Mouse (Mus musculus) heart, embryonic 14.5 days (tissue): Measurements from ENCODE around the gene Dapk1. TPM values are rescaled to one million over a fixed set of nuclear protein-coding genes. Genes with fewer than 3 reads are reported as not detected.

Source experiments
- ATAC-seq: fragments of 200-750 bp; cut with Nextera tagmentation; 2 replicates; pipeline ENCODE4 v1.8.0; 2017; ENCODE audit warnings: low read depth, moderate TSS enrichment; ENCODE audit not compliant: insufficient number of reproducible peaks, insufficient read depth, low FRiP score
- H3K27ac ChIP-seq, 2 experiments: fragments of 200-500 bp in 1 of 2; fragments of 300-500 bp in 1 of 2; sonication (generic) in 1 of 2; replicated peaks in 1 of 2; 2 replicates each; pipeline ENCODE4 v1.5.1; 2012 to 2014; ENCODE audit warnings: low read depth in 2 of 2, low read length in 2 of 2, control low read depth in 1 of 2, mild to moderate bottlenecking in 1 of 2, mixed read lengths in 1 of 2; ENCODE audit not compliant: control insufficient read depth in 1 of 2, insufficient read depth in 1 of 2
- H3K27me3 ChIP-seq: fragments of 300-500 bp; sonication (generic); 2 replicates; pipeline ENCODE4 v1.6.1; 2014; ENCODE audit warnings: mild to moderate bottlenecking, low read length, control low read depth; ENCODE audit not compliant: control insufficient read depth, insufficient read depth
- H3K36me3 ChIP-seq: fragments of 300-500 bp; sonication (generic); 2 replicates; pipeline ENCODE4 v1.6.1; 2014; ENCODE audit warnings: mild to moderate bottlenecking, control low read depth, low read length, mixed read lengths; ENCODE audit not compliant: control insufficient read depth, insufficient read depth
- H3K4me1 ChIP-seq, 2 experiments: fragments of 200-500 bp in 1 of 2; fragments of 300-500 bp in 1 of 2; sonication (generic) in 1 of 2; 2 replicates each; pipeline ENCODE4 v1.6.1; 2012 to 2014; ENCODE audit warnings: low read length in 2 of 2, control low read depth in 1 of 2, mixed read lengths in 1 of 2; ENCODE audit not compliant: control insufficient read depth in 2 of 2, insufficient read depth in 2 of 2
- H3K4me2 ChIP-seq: fragments of 300-500 bp; sonication (generic); 2 replicates; pipeline ENCODE4 v1.6.1; 2014; ENCODE audit warnings: mild to moderate bottlenecking, low read length
- H3K4me3 ChIP-seq, 2 experiments: fragments of 200-500 bp in 1 of 2; fragments of 300-500 bp in 1 of 2; sonication (generic) in 1 of 2; 2 replicates each; pipeline ENCODE4 v1.5.1; 2012 to 2014; ENCODE audit warnings: low read length in 2 of 2, mild to moderate bottlenecking in 2 of 2, control low read depth in 1 of 2, low read depth in 1 of 2, moderate library complexity in 1 of 2; ENCODE audit not compliant: control insufficient read depth in 1 of 2, insufficient read depth in 1 of 2
- H3K9ac ChIP-seq: fragments of 300-500 bp; sonication (generic); 2 replicates; pipeline ENCODE4 v1.6.1; 2014; ENCODE audit warnings: mild to moderate bottlenecking, low read length
- H3K9me3 ChIP-seq: fragments of 300-500 bp; sonication (generic); 2 replicates; pipeline ENCODE4 v1.6.1; 2016; ENCODE audit warnings: low read length, control low read depth; ENCODE audit not compliant: control insufficient read depth
- WGBS: fragments of 180-500 bp; shearing (Covaris S2); extraction: QIAGEN DNeasy Blood & Tissue Kit; methylation state at CpG from one replicate; pipeline ENCODE4 v1.1.7; 2014; 5-methylcytosine and 5-hydroxymethylcytosine counted together
- polyA plus RNA-seq: library from polyadenylated mRNA; unstranded; fragments of >200 nt; fragmentation: Nextera tagmentation; extraction: Ambion mirVana; gene quantifications from 2 replicates; pipeline ENCODE4 v1.2.1, GENCODE M21; 2014

Gene Dapk1
- polyA plus RNA-seq, 1 experiment from 2014 or later = 8.2 TPM

DNA sequence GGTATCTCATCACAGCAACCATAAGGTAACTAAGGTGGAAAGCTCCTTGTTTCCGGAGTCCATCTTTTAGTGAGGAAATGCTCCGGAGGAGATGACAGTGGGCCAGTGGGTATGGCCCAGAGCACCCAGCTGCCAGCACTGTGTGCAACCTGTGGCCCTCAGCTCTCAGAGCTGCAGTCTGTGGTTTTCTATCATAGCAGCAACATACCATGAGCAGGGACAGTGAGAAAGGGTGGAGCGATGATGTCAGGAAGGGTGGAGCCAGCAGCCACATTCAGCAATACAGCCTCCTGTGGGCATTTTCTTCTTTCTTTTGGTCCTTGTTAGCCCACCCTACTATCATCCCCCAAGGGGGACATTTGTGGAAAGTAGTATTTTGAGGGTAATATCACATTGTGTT, 90.2 kb downstream of the Dapk1 start:
- 90% methylated on average over 3 of the region's 3 CpGs for WGBS
- Histone ChIP-seq H3K27ac (no peak overlapping the region), H3K27me3 (no peaks in the 10 kb centered on the region), H3K4me3 (no peak overlapping the region), H3K4me2 (no peak overlapping the region), H3K9me3 (no peaks in the 10 kb centered on the region), H3K9ac (no peak overlapping the region), H3K36me3 (no peaks in the 10 kb centered on the region), H3K4me1 (peaks cover 11 to 14% of the 10 kb centered on the region in 2 experiments)
- no peak for ATAC-seq

GRCm38 (mm10) chr13:60695186-60695980, 93.6 kb downstream of the Dapk1 start:
- WGBS = 64% methylated on average over 10 of the region's 10 CpGs
- ATAC-seq = no peak
- H3K27ac ChIP-seq = 0 out of 4 replicates have a peak overlapping the region, but pooled peaks of 1 of the 2 experiments have one; percentile 4

GRCm38 (mm10) chr13:60696323-60696722, 94.6 kb downstream of the Dapk1 start:
- no peak for ATAC-seq
- Histone ChIP-seq H3K9me3 (no peaks in the 10 kb centered on the region), H3K9ac (no peak overlapping the region), H3K27ac (no peak overlapping the region), H3K4me3 (no peak overlapping the region), H3K27me3 (no peaks in the 10 kb centered on the region), H3K4me2 (no peak overlapping the region), H3K4me1 (peaks cover 0 to 4% of the 10 kb centered on the region in 2 experiments; a peak in 2 of 4 replicates), H3K36me3 (no peaks in the 10 kb centered on the region)
- 71% methylated on average over 14 of the region's 14 CpGs for WGBS

More at GRCm38 (mm10) chr13:60695186-60695980, 93.6 kb downstream of the Dapk1 start:
- H3K36me3 ChIP-seq = no peaks in the 10 kb centered on the region
- H3K9ac ChIP-seq = no peak overlapping the region
- no peak overlapping the region for H3K4me2 ChIP-seq
- H3K4me3 ChIP-seq = no peak overlapping the region
- no peaks in the 10 kb centered on the region for H3K9me3 ChIP-seq
- peaks cover 0 to 4% of the 10 kb centered on the region in 2 experiments; a peak in 2 of 4 replicates for H3K4me1 ChIP-seq
- no peaks in the 10 kb centered on the region for H3K27me3 ChIP-seq

DNA sequence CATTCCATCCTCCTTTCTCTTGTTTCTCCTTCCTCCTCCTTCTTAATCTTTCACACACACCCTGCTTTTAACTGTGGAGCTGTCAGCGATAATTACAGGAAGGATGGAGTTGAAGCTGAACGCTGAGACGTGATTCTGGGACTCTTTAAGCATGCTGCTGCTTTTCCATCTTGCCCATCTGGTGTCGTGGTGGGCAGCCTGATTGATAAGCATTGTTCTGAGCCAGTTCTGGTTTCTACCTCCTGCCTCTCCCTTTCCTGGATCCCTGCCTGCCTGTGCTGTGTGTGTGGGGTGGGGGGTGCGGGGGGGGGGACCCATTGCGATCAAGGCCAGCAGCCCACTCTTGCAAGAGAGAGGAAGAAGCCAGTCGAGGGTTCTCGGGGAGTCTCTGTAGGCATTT, 95.0 kb downstream of the Dapk1 start:
- no peaks in the 10 kb centered on the region for H3K9me3 ChIP-seq
- H3K4me1 ChIP-seq = peaks cover 0 to 4% of the 10 kb centered on the region in 2 experiments; a peak in 2 of 4 replicates
- no peak overlapping the region for H3K4me3 ChIP-seq
- no peak for ATAC-seq
- no peaks in the 10 kb centered on the region for H3K27me3 ChIP-seq
- H3K36me3 ChIP-seq = no peaks in the 10 kb centered on the region
- no peak overlapping the region for H3K27ac ChIP-seq
- H3K4me2 ChIP-seq = no peak overlapping the region
- WGBS = 56% methylated on average over 8 of the region's 8 CpGs
- H3K9ac ChIP-seq = no peak overlapping the region

DNA sequence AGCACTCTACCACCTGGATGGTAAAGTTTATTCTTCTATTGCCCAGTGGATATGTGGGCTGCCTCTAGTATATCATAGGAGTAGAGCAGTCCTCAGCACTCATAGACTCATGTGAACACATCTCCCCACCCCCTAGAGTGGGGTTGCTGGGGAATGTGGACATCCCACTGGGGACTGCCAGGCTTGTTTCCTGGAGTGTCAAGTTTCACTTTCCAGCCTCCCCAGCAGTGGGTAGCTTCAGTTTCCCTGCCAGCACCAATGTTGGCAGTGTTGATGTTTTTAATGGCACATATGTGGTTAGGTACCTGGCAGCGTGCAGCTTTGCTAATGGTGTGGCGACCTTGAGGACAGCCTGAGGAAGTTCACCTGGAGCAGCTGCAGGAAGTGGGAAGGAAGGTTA, 96.3 kb downstream of the Dapk1 start:
- Histone ChIP-seq H3K9ac (no peak overlapping the region), H3K4me1 (peaks cover 0 to 4% of the 10 kb centered on the region in 2 experiments; a peak in 2 of 4 replicates), H3K9me3 (no peaks in the 10 kb centered on the region), H3K36me3 (no peaks in the 10 kb centered on the region), H3K4me2 (no peak overlapping the region), H3K27me3 (no peaks in the 10 kb centered on the region), H3K4me3 (no peak overlapping the region), H3K27ac (no peak overlapping the region)
- 83% methylated on average over 2 of the region's 2 CpGs for WGBS
- no peak for ATAC-seq

DNA sequence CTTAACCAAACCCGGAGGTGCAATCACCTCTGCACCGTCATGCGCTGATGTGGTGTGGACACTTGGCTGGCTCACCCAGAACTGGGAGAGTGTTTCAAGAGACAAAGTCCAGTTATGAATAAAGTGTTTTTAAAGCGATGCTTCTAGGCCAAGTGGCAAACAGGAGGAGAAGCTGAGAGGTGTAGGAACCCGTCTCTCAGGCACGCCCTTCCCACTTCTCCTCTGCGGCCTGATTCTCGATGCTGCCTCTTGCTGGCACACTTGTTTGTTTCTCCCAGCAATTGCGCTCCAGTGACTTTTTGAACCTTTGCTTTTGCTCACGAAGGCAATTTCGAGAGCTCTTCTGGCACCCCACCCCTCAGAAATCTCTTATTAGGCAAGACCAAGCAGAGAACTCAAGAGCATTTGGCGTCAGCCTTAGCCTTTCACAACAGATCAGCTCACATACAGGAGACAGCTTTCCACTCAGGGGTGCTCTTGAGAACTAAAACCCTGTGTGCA, 100.0 kb downstream of the Dapk1 start:
- Histone ChIP-seq H3K4me1 (peaks cover 0 to under 1% of the 10 kb centered on the region in 2 experiments; a peak in 1 of 4 replicates), H3K4me2 (no peak overlapping the region), H3K9ac (no peak overlapping the region), H3K4me3 (no peak overlapping the region), H3K27me3 (no peaks in the 10 kb centered on the region), H3K36me3 (no peaks in the 10 kb centered on the region), H3K9me3 (no peaks in the 10 kb centered on the region), H3K27ac (no peak overlapping the region)
- 81% methylated on average over 12 of the region's 12 CpGs for WGBS
- ATAC-seq = no peak

DNA sequence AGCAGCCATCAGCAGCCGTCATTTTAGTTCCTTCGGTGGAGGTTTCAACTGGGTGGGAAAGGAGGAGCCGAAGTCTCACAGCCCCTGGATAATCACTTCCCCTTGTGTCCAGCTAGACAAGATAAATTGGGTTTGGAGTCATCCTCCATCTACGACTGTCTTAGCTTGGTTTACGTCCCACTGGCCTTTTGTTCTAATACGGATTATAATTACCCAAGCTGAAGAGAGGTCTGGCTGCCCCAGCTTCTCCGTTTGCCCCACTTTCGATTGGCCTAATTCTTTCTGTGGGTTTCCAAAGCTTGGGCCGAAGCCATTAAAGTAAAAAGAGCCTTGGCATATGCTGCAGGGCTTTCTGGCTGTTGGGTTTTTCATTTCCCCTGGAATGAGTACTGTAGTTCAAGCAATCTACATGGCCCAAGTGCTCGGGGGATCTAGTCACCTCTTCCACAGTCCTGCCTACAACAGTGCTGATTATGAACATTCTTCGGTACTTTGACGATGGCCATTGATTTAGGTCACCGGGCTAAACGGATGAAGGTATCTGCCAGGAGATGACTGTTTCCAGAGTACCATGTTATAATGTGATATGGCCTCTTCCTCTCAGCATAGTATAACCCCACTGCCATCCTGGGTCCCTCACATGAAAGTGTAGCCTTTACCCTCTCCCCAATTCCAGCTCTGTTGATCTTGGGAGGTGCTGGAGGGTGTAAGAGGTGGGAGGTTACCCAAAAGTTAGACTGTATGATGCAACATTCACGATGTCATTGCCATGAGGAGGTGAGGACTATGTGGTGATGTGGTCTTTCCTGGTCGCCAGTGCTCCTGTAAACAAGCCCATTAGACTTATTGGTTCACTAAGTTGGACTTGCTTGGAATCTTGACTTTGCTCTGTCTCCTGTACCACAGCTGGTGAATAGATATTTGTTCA, 106.1 kb downstream of the Dapk1 start:
- no peak overlapping the region for H3K27ac ChIP-seq
- no peak for ATAC-seq
- H3K4me3 ChIP-seq = no peak overlapping the region
- H3K27me3 ChIP-seq = no peaks in the 10 kb centered on the region
- no peak overlapping the region for H3K9ac ChIP-seq
- WGBS = 82% methylated on average over 16 of the region's 16 CpGs
- H3K4me2 ChIP-seq = no peak overlapping the region
- no peaks in the 10 kb centered on the region; a peak in 1 of 4 replicates for H3K4me1 ChIP-seq
- no peaks in the 10 kb centered on the region for H3K9me3 ChIP-seq
- H3K36me3 ChIP-seq = no peaks in the 10 kb centered on the region
